Mouse (Mus musculus) left cerebral cortex, adult 6 months (tissue): Measurements from ENCODE around the gene AC124108.1. TPM values are rescaled to one million over a fixed set of nuclear protein-coding genes. Genes with fewer than 3 reads are reported as not detected.

ENCODE experiments used
- long read RNA-seq, 2 experiments: library from polyadenylated mRNA; unstranded; transcript quantifications; one replicate each; pipeline ENCODE4 v2.0.0; 2019 to 2020
- polyA plus RNA-seq: library from polyadenylated mRNA; unstranded; fragments of <200 nt; fragmentation: Nextera tagmentation; gene quantifications from 2 replicates; pipeline ENCODE4 v1.2.3, GENCODE M21; 2021

Gene AC124108.1
- 0.69 and 0.78 TPM in 2 replicates for polyA plus RNA-seq
- long read RNA-seq, experiment 1 = 0 reads
- long read RNA-seq, experiment 2, partial matches to known transcripts = 0 of 4 reads
- long read RNA-seq, experiment 2, other reads (novel, unspliced or antisense) = 4 of 4 reads

DNA sequence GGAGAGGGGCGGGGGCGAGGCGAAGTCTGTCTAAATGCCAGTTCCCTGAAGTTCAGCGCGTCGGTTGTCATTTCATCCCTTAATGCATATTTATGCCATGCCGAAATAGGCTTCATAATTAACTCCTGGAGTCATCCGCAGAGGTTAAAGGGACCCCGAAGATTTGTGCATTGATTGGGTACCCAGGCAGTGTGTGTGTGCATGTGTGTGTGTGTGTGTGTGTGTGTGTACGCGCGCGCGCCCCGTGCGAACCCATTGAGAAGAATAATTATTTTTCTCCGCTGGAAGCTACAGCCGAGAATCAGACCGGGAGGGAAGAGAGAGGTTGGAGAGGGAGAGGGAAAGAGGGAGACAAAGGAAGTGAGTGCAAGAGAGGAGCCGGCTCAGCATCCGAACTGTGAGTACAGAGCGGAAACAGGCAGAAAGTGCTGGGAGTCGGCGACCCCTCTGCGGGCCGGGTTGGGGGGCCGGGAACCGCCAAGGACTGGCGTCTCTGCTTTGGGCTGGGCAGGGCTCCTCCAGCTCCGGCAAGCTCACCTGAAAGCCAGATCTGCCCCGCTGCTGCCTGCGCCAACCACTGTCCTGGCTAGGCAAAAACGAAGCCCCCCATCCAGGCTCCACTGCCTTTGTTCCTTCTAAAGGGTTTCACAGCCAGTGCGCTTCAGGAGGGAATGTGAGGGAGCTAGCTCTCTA, at the start of gene AC124108.1, which contains the start of gene Lemd1:
AC124108.1 (plus strand) TSS at position 365 of the 693 bp plus-strand sequence.
Lemd1 (plus strand) TSS at position 339 of the 693 bp plus-strand sequence.

DNA sequence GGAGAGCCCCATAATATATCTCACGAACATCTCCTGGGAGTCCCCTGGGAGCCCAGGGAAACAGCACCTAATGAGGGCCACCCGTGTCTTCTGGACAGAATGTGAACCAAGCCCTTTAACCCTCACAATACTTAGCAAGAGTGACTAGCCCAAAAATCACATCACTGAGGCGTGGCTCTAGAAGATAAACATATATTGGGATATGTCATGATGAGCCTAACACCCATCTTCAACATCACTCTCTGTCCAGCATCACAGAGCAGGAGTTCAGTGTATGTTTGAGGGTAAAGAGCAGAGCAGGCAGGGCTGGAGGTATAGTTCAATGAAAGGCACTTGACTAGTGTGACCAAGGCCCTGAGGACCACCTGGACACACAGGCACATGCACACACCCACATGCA, 38.4 kb downstream of the AC124108.1 start, which contains the start of gene Gm10188:
Gm10188 (minus strand) TSS at position 101 of the 400 bp plus-strand sequence.

Other genes with a start within 250 kb of the AC124108.1 start
- gene Slc45a3, start 228.5 kb upstream of the AC124108.1 start, polyA plus RNA-seq = 0.41 and 0.48 TPM in 2 replicates
- gene Elk4, start 183.8 kb upstream of the AC124108.1 start, polyA plus RNA-seq = 11.0 and 14.9 TPM in 2 replicates
- gene Mfsd4a, start 123.4 kb upstream of the AC124108.1 start, polyA plus RNA-seq = 65.4 and 74.1 TPM in 2 replicates
- gene Cdk18, start 51.8 kb upstream of the AC124108.1 start, polyA plus RNA-seq = 5.2 and 20.3 TPM in 2 replicates
- 6.1 and 6.9 TPM in 2 replicates for gene Lemd1, start within 50 bp of the AC124108.1 start, polyA plus RNA-seq
- not detected in 2 replicates for gene Gm10188, start 38.3 kb downstream of the AC124108.1 start, polyA plus RNA-seq
- 4.8 and 10.4 TPM in 2 replicates for gene Klhdc8a, start 107.2 kb downstream of the AC124108.1 start, polyA plus RNA-seq
- 0.28 and 0.38 TPM in 2 replicates for gene Nuak2, start 124.7 kb downstream of the AC124108.1 start, polyA plus RNA-seq
- gene Tmcc2, start 199.8 kb downstream of the AC124108.1 start, polyA plus RNA-seq = 29.9 and 33.5 TPM in 2 replicates
- gene Dstyk, start 226.1 kb downstream of the AC124108.1 start, polyA plus RNA-seq = 6.3 and 6.4 TPM in 2 replicates